ENCODE assay signal across 8 mouse cellular contexts in the genomic region with DNA sequence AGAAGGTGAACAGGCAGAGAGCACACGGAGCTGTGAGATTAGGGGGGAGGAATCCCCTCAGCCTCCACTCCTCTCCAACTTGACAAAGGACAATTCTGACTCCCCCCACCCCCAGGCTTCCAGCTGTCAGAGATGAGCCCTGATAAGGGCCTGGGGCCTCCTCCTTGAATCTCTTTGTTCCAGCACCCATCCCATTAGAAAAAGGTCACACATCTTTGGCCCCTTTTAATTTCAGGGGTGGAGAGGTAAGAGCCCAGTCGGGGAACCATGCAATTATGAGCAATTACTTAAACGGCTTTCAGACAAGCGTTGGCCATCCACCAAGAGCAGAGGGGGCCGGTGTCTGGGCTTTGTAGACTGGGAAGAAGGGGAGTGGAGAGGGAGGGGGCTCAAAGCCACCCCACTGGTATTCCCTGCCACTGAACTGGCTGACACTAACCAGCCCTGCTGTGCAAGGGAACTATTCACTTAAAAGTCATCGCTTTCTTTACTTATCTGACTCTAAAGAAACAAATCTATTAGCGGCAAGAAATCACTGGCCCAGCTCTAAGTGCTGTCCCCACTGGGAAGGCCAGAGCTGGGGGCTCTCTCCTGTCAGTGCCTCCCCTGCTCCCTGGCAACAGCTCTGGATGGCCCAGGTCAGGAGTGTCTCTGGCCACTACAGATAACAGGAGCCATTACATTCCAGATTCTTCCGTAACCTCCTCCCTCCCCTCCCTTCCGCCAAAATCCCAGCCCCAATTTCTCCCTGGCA.
DNase-seq lines count a peak whose midpoint lies in the region; ATAC-seq and TF ChIP-seq lines count a peak whose summit lies in the region.
"Had no signal": no experiment of that assay in that cellular context is flagged by ENCODE, and none has a peak within 500 bp of the region (broad histone marks: within the 10 kb centered on the region; RNA-seq: fewer than 3 reads in every experiment).

No protein-coding gene starts in this region.

- no peak overlapping the region for H3K27ac ChIP-seq in lung, embryonic 16.5 days (ENCODE audit: low read length)
- H3K27ac ChIP-seq in forebrain, embryonic 16.5 days (ENCODE audit: low read length) = no peak overlapping the region
- H3K27ac ChIP-seq in liver, postnatal 0 days (ENCODE audit: low read depth) = no peak overlapping the region
- H3K27ac ChIP-seq in stomach, embryonic 16.5 days (ENCODE audit: low read length) = no peak overlapping the region
- H3K27ac ChIP-seq: gastrocnemius, adult 2 months had no signal

- TF ChIP-seq EP300 in liver, postnatal 0 days (IDR thresholded peaks at IDR 0.05; ENCODE audit: low read depth) = no peak

- 15% methylated on average over 9 of the region's 9 CpGs for WGBS in lung, embryonic 16.5 days
- 9% methylated on average over 9 of the region's 9 CpGs for WGBS in forebrain, embryonic 16.5 days
- WGBS in liver, postnatal 0 days (ENCODE audit: insufficient replicate concordance) = 38% methylated on average over 9 of the region's 9 CpGs
- 14% methylated on average over 9 of the region's 9 CpGs for WGBS in stomach, embryonic 16.5 days

- no peak for TF ChIP-seq CTCF in liver, postnatal 0 days (IDR thresholded peaks at IDR 0.05; ENCODE audit: low read depth)

- H3K4me3 ChIP-seq in lung, embryonic 16.5 days (ENCODE audit: low read length) = no peak overlapping the region
- no peak overlapping the region for H3K4me3 ChIP-seq in forebrain, embryonic 16.5 days (replicated peaks; ENCODE audit: low read length)
- no peak overlapping the region for H3K4me3 ChIP-seq in liver, postnatal 0 days (ENCODE audit: low read depth, low read length)
- H3K4me3 ChIP-seq in stomach, embryonic 16.5 days (replicated peaks; ENCODE audit: low read length) = no peak overlapping the region
- H3K4me3 ChIP-seq: gastrocnemius, adult 2 months had no signal

- peaks cover 10% of the 10 kb centered on the region for H3K4me1 ChIP-seq in lung, embryonic 16.5 days (replicated peaks; ENCODE audit: control insufficient read depth, insufficient read depth, low read length)
- H3K4me1 ChIP-seq in forebrain, embryonic 16.5 days (replicated peaks; ENCODE audit: control insufficient read depth, insufficient read depth, low read length) = peaks cover 7% of the 10 kb centered on the region
- H3K4me1 ChIP-seq in liver, postnatal 0 days (ENCODE audit: insufficient read depth) = peaks cover 8% of the 10 kb centered on the region; the same call in 1 of the 2 replicates
- 0 out of 2 replicates have a peak, but pooled peaks cover 4% of the 10 kb centered on the region for H3K4me1 ChIP-seq in stomach, embryonic 16.5 days (ENCODE audit: control insufficient read depth, insufficient read depth, low read length)

- H3K4me2 ChIP-seq in lung, embryonic 16.5 days (ENCODE audit: low read depth, low read length) = no peak overlapping the region
- no peak overlapping the region for H3K4me2 ChIP-seq in forebrain, embryonic 16.5 days (ENCODE audit: low read length)
- H3K4me2 ChIP-seq in liver, postnatal 0 days (ENCODE audit: low read depth, low read length) = no peak overlapping the region
- H3K4me2 ChIP-seq in stomach, embryonic 16.5 days (ENCODE audit: low read depth, low read length) = no peak overlapping the region

- no peaks in the 10 kb centered on the region for H3K9me3 ChIP-seq in lung, embryonic 16.5 days (ENCODE audit: control insufficient read depth, low read length)
- H3K9me3 ChIP-seq in forebrain, embryonic 16.5 days (ENCODE audit: control insufficient read depth, low read length) = no peaks in the 10 kb centered on the region
- no peaks in the 10 kb centered on the region for H3K9me3 ChIP-seq in liver, postnatal 0 days (ENCODE audit: low read length)
- H3K9me3 ChIP-seq in stomach, embryonic 16.5 days (replicated peaks; ENCODE audit: control insufficient read depth, low read length) = no peaks in the 10 kb centered on the region

- H3K27me3 ChIP-seq in lung, embryonic 16.5 days (ENCODE audit: control insufficient read depth, insufficient read depth, low read depth, low read length) = no peaks in the 10 kb centered on the region
- no peaks in the 10 kb centered on the region for H3K27me3 ChIP-seq in forebrain, embryonic 16.5 days (replicated peaks; ENCODE audit: control insufficient read depth, insufficient read depth, low read length)
- H3K27me3 ChIP-seq in liver, postnatal 0 days (ENCODE audit: insufficient read depth, low read length) = no peaks in the 10 kb centered on the region
- no peaks in the 10 kb centered on the region for H3K27me3 ChIP-seq in stomach, embryonic 16.5 days (ENCODE audit: control insufficient read depth, insufficient read depth, low read length)

- H3K36me3 ChIP-seq in lung, embryonic 16.5 days (ENCODE audit: control insufficient read depth, insufficient read depth, low read length) = no peaks in the 10 kb centered on the region
- H3K36me3 ChIP-seq in forebrain, embryonic 16.5 days (ENCODE audit: control insufficient read depth, insufficient read depth) = no peaks in the 10 kb centered on the region
- H3K36me3 ChIP-seq in liver, postnatal 0 days (replicated peaks; ENCODE audit: insufficient read depth, low read length) = no peaks in the 10 kb centered on the region
- H3K36me3 ChIP-seq in stomach, embryonic 16.5 days (ENCODE audit: control insufficient read depth, insufficient read depth, low read length) = no peaks in the 10 kb centered on the region

- peak; percentile 51 for ATAC-seq in lung, embryonic 16.5 days (ENCODE audit: low read depth)
- ATAC-seq in forebrain, embryonic 16.5 days = peak; percentile 66
- 0 out of 2 replicates have a peak, but pooled peaks have one; percentile 41 for ATAC-seq in liver, postnatal 0 days
- peak; percentile 73; the same call in 1 of the 2 replicates for ATAC-seq in stomach, embryonic 16.5 days (ENCODE audit: insufficient read depth, low FRiP score)

- no peak overlapping the region for H3K9ac ChIP-seq in lung, embryonic 16.5 days (ENCODE audit: low read length)
- no peak overlapping the region for H3K9ac ChIP-seq in forebrain, embryonic 16.5 days (replicated peaks; ENCODE audit: low read depth, low read length)
- H3K9ac ChIP-seq in liver, postnatal 0 days (replicated peaks) = no peak overlapping the region
- no peak overlapping the region for H3K9ac ChIP-seq in stomach, embryonic 16.5 days (ENCODE audit: low read length)

- DNase-seq in lung, postnatal 25 days (ENCODE audit: low spot score) = no peak
- DNase-seq in liver, postnatal 0 days = peak; percentile 15
- DNase-seq in gastrocnemius, postnatal 4 days (ENCODE audit: low spot score in 2 of 2) = no peak
- no peak for DNase-seq in adrenal gland, postnatal 25 days
- DNase-seq: gastrocnemius, adult 2 months had no signal
